Mouse (Mus musculus) mature B cell (primary cell): ENCODE results near the gene Kcnip3.

ENCODE experiments used
- in situ Hi-C: fragments of 300-500 bp; cut with MboI; formaldehyde crosslinking; loops from 2 replicates; pipeline ENCODE4 v1.14.3; 2019

The Kcnip3 gene

DNA sequence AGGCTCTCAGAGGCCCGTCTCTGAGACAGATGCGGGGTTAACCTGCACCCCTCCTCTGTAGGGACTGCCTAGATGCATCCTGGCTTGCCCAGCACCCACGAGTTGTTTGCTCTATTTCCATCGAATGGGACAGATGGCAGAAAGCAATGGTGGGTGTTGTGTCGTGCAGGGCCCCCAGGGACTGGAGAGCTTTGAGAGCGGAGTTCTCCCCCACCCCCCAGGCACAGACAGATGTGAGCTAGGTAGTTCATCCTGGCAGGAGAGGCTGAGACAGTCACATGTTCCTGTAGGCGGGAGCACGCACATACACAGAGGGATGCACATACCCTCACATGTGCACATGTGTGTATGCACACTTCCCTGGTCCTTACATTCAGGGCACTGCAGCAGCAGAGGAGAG, 4.8 kb downstream of the Kcnip3 start:
- in situ Hi-C loops: no loop called here

DNA sequence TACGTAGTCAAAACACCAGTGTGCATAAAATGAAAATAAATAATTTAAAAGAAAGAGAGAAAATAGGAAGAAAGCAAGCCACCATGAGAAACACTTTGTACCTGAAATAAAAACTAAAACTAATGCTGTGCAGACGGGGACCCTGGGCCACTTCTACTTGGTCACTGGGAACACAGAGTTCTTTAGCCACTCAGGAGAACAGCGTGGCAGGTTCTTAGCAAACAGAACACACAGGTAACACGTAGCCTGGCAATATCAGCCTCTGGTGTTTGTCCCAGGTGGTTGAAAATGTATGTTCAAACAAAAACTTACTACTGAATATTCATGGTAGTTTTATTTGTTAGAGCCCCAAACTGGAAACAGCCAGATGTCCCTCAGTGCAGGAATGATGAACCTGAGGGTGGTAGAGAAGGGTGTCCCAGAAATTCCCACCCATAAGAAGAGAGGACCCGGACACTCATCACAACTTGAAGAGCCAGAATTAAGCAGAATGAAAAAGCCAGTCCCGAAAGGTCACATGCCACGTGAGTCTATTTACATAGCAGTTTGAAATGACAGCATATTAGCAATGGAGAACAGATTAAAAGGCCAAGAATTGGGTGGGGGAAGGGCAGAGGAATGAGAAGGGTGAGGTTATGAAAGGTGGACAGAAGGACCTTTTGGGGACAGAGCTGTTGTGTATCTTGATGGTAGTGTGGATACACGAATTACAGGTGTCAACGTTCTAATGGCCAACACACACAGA, 7.3 kb downstream of the Kcnip3 start:
- in situ Hi-C loops: no loop called here

DNA sequence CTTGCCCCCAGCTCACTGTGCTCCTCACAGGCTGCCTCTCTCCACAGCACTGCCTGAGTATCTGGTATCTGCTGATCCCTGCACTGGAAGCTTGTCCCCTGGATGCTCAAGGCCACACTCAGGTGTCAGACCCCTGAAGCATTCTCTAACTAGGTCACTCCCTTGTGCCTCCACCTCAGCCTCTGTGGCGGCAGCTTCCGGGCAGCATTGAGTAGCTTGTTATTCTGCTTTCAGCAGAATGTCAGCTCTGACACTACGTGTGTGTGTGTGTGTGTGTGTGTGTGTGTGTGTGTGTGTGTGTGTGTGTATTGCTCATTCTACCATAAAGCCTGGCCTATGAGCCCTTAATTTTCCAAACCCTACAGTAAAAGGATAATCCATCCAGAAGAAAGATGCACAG, 8.7 kb downstream of the Kcnip3 start:
- in situ Hi-C loops: no loop called here

DNA sequence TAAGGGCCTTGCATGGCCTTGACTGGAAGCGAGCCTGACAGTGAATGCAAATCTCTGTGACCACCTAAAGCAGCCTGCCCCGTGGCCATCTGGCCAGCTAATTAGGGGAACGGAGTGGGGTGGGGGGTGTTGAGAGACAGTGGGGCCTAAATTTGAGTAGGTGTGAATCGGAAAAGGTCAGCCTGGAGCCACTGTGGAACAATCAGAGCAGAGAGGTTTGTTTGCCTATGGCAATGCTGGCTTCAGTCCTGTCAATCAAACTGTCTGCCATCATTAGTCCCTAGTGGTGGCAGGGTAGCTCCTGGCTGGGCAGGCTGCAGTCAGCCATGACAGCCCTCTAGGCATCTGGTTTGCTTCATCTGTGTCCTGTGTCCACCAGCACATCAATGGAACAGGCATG, 10.5 kb downstream of the Kcnip3 start:
- in situ Hi-C loops: no loop called here

DNA sequence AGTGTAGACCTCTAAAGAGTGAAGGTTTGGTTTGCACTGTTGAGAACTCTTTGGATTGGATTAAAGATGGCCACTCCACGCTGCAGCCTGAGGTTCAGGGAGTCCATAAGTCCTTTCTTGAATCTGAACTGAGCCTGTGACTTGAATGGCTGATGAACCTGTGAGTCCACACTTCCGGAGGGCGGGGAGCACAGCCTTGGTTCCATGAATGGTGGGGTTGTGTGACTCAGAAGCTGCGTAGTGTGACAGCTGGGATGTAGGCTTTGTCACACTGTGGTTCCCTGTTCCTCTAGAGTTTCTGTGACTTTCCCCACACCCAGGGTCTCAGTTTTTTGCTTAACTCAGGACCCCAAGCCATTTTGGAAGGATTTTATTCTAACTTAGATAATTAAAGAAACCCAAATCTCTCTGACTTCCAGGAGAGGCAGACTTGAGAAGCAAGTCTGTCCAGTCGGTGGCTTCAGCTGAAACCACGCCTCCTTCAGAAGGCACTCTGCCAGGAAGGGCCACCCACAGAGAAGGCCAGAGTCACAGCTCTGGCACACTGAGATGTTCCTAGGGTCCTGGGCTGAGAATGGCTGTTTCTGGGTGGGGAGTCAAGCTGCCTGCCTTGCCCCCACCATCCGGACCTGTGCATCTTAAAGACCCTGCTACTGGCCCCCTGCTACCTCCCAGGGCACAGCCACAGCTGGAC, 13.8 kb downstream of the Kcnip3 start:
- in situ Hi-C loops: no loop called here

DNA sequence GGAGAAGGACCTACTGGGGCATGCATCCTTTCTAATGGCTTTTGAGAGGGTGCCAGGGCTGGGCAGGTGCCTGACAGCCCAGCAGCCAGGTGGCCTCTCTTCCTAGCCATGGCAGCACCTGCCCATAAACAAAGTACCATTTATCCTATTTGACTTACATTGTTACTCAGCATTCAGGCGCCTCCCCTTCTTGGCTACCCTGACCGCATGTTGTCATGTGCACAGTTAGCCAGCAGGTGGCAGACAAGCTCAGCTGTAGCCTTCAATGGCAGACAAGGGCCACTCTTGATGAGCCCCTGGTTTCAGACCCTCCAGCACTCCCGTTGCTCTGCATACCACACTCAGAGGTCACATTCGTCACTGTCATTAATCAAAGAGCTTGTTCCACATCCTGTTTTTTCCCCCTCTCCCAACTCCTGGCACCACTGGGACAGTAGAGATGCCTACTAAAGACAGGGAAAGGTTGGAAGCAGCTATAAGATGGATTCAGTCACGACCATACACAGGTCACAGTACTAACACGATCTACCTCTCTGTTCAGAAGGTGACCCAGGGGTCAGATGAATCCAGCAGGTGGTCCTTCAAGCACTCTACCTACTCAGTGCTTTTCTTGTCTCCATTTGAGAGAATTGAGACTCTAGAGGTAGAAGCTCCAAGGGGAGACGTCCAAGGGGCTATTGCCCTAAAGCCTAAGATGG, 14.7 kb downstream of the Kcnip3 start:
- in situ Hi-C loops: no loop called here

DNA sequence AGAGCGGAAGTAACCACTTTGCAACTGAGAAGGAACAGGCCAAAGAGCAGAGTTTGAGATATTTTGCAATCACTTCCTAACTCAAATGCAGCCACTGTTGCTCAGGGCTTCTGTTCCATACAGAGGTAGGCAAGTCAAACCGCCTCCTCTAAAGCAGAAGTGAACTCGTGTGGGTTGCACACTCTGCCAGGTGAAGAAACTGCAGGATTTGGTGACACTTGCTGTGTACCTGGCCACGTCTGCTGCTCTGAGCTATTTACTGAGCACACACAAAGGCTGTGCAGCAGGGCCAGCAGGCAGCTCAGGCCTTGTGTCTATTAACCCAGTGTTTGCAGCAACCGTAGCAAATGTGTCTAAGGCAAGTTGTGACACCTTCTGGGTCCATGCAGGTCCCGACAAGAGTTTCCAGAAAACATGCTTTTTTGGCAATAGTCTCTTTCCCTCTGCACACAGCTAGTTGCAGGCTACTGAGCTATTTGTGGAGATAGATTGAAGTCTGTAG, 15.7 kb downstream of the Kcnip3 start:
- in situ Hi-C loops: no loop called here

DNA sequence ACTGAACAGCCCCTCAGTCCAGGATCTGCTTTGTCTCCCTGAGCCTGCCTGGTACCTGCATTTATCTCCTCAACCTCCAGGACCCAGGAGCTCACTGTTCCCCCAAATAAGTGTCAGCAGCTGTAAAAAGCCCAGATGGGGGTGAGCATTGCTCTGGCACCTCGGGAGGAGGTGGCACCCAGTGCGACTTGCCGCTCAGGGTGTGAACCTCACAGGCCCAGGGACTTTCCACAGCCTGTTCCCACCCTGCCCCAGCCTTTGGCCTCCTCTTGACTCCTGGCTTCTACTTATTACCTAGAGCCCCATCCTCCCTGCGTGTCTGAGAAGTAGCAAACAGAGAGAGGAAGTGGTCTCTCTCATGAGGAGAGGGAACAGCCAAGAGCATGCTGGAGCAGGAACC, 16.7 kb downstream of the Kcnip3 start:
- in situ Hi-C loops: no loop called here

DNA sequence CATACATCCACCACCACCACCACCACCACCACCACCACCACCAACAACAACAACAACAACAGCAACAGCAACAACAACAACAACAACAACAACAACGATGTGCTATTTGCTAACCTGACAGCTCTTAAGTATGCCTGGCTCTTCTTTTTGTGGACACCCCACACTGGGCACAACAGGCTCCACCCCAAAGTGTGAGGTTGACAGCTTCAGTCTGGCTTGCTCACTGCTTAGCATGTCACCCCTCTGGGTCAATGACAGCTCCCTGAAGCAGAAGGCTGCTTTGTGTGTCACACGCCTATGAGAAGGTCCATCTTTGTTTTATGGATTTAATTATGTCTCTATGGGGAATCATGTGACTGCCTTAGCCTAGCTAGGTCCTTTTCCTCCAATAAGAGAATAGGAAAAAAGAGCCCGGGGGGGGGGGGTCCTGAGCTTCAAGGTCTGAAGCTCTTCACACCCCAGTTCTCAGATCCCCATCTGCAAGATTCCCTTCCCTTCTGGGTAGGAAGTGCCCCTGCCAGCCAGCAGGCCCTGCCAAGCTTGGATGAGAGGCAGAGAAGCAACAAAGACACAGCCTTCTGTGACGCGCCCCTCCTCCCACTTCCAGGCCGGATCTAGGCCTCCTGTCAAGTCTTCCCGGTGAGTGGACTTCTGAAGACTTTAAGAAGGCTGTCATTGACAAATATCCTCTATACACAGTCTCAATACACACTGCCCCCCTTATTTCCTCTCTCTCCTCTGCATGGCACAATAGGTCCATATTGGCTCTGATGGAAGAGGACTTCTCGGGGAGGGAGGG, 17.9 kb downstream of the Kcnip3 start:
- in situ Hi-C loops: no loop called here

DNA sequence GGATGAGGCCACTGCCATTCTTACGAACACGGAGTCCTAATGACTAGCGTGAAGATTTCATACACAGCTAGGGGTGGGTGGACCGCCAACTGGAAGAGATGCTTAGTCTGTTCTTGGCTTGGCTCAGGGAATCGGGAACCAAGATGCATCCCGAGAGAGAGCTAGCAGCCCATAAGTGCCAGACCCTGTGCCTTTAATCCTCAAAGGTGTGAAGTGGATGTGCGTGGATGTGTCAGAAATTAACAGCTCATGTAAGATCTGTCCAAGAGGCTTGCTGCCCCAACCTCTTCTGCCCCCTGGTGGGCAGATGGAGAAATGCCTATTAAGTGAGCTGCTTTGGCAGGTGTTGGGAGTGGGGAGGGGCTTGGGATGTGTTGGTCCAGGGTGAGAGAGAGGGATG, 20.8 kb downstream of the Kcnip3 start:
- in situ Hi-C loops: no loop called here

DNA sequence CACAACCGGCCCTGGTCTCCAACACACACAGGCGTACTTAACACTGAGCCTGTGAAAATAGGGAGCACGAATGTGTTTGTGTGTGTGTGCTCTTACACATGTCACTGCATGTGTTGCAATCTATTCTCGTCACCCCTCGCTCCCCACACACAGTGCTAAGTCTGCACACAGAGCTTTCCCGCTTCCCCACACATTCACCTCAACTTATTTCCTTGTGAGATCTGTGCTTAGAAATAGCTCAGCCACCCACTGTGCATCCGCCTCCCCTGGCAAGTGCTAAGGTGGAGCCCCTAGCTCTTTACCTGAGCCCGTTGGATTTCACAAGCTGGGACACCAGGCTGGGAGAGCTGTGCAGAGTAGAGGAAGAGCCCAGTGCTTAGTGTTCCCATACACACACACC, 23.1 kb downstream of the Kcnip3 start:
- in situ Hi-C loops: no loop called here

DNA sequence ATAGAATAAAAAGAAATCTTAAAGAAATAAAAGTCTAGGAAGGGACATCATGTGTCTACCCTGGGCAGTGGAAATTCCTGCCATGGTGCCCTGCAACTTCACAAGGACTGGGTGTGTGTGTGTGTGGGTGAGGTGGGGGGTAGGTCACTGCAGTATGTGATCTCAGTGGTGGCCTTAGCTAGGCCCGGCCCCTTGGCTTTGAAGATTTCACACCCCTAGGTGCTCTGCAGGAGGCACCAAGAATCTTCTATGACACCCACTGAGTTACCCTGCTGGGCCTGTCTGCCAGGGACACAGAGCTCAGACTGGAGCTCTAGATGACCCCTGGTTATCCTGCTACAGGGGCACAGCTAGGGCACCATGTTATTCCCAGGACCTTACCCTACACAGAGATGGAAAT, 25.6 kb downstream of the Kcnip3 start:
- in situ Hi-C loops: no loop called here

DNA sequence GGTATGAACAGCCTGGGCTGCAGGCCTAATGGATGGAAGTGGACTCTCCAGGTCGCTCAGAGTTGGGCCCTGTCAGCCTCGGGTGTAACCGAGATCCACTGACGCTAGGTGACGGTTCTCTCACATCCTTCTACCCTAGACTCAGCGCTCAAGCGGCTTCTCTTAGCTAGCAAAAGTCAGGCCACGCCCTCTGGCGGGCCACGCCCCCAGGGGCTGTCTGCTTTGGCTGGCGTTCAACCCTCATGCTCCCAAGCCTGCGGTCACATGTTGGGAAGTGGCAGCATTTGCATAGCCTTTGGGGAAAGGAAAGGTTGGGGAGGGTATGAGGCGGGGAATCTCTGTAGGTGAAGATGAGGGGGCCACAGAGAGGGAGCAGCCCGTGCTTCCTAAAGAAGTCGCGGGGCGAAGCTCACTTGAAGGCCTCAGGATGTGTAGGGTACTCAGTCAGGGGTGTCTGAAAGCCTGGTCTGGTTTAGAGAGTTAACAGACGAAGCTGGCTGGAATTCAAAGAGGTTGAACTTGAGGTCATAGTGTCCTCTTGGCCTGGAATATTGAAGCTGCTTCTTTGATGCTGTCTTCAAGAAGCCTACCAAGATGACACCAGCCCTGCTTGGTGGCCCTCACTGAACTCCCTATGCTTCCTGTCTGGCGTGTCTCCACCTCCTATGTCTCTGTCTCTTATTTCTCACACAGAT, 37.3 kb downstream of the Kcnip3 start:
- in situ Hi-C loops: no loop called here

DNA sequence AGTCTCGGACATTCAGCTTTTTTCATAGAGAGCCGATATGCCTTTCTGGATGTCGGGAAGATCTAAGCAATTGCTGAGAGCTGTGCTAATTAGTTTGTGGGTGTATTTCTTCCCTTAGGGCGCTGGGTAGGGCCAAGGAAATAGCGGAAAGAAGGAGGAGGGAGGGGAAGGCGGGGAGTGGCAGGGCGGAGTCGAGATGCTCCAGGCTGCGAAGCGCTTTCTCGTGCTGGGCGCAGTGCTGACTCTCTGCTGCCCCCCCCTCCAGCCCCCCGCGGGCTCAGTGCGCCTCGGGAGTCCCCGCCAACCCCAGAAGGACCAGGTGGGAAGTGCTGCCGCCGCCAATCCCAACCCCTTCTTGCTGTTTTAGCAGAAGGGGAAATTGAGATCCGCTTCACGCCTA, 38.9 kb downstream of the Kcnip3 start:
- in situ Hi-C loops: no loop called here

DNA sequence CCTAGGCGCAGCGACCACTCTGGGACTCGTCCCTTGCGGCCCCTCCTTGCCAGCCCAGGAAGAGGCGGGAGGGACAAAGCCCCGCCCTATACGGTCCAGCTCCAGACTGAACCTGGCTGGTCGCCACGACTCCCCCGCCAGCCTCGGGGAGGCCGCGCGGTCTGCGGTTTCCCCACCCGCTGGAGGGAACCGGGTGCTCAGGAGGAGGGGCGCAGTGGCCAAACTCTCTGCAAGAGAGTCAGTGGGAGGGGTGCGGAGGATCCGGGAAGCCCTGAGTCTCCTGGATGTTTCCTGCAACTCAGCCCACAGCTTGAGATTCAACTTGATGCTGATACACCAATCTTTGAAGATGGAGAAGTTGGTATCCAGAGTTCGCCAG, 39.4 kb downstream of the Kcnip3 start:
- in situ Hi-C loops: no loop called here

DNA sequence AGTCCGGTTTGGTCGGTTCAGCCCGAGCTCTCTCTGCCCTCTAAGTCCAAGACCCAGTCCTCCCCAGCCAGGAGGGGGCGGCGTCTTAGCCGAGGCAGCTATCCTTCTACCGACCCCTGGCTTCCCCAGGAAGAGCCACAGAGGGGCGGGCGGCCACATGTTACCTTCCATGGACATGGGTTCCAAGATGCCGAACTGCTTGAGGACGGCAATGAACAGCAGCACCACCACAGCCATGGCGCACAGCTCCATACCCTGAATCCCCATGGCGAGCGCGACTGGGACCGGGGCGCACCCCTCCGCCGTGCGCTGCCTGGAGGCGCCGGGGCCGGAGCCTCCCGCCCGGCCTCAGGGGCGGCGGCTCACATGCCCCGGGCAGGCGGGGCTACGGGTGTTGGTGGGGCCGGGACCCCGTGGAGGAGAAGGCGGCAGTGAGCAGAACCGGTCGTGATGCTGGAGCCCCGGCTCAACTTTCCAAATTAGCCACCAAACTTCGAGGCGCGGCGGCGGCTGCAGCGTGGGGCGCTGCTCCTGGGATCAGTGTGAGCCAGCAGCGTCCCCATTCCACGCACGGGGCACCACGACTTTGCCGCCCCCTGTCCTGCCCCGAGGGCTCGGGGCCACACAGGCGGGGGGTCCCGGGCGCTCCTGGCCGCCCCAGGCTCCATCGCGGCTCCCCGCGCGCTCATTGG, 39.9 kb downstream of the Kcnip3 start:
- in situ Hi-C loops: no loop called here

DNA sequence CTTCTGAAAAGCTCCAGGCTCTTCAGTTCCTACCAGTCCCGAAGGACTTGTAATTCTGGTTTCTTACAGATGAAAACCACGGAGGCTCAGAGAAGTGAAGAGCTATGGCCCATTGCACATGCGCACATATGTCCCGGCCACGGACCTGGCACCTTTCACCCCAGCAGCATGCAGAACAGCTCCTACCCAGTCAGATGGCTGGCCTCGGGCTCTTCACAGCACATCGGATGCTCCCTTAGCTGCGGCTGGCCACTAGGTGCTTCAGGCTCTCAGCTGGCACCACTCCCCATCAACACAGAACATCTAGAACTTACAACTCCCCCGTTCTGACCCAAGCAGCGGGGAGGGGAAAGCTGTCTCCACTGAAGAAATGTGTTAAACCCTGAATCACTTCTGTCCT, 42.1 kb downstream of the Kcnip3 start:
- in situ Hi-C loops: no loop called here

DNA sequence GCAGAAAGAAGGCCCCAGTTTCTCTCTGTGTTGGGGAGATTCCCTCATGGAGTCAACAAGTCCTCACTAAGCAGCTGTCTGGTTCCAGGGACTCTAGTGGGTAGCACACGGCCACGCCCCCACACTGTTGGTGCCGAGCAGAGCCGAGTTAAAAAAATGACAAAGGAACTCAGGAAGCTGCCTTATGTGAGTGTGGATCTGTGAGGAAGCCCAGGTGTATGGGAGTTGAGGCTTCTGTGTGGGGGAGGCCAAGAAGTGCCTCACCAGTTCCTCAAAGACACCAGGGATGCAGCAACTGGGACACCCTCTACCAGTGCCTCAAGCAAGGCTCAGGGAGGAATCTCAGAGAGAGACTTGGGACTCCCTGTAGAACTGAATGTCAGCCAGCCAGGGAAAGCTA, 42.7 kb downstream of the Kcnip3 start:
- in situ Hi-C loops: no loop called here

DNA sequence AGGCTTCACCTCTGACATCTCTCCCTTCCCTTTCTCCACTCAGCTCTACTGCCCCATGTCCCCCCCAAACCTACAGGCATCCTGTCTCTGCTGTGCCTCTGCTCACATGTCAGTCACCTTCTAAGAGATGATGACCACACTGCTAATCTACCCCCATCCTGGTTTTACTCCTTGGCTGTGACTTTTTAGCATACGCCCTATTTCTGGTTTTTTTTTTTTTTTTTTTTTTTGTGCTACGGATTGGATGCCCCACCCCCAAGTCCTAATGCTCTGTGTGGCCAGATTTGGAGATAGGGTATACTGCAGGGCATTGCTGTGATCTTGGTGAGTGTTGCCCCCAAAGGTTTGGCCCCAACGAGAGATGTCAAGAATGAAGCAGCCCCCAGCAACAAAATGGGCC, 49.6 kb downstream of the Kcnip3 start:
- in situ Hi-C loops: no loop called here

DNA sequence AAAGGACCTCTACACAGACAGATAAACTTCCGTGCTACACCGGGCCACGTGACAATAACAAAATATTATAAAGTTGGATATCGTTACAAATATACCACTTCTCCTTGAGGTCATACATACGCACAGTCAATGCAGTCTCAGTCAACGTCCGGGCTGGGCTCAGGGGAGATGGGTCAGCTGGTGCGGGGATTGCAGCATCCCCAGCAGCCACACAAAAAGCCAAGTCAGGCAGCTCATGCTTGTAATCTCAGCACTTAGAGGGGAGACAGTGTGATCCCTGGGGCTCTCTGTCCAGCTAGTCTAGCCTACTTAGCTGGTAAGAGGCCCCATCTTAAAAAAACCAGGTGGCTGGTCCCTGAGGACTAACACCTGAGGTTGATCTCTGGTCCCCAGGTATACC, 50.6 kb downstream of the Kcnip3 start:
- in situ Hi-C loops: no loop called here

DNA sequence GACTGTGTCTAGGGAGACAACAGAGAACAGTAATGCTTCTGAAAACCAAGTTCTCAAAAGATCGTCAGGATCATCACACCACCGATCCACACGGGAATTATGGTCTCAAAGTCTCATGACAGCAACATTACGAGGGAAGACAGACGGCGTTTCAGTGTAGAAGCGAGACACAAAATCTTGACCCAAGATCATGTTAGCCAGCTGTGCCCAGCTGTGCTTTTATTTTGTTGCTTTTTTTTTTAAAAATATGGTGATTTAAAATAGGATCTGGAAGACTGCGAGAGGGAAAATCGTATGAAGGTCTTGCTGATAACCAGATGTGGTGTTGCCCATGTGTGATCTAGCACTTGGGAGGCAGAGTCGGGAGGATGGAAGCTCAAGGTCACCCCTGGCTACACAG, 51.2 kb downstream of the Kcnip3 start:
- in situ Hi-C loops: no loop called here
